Mouse (Mus musculus) frontal cortex, postnatal 25 days (tissue): ENCODE data around the gene Slc11a1.
"Not testable (repeated sequence)": the region's sequence is repeated elsewhere in the genome, so short reads cannot be mapped to it uniquely, and the experiment has no call there.

Source experiments
- DNase-seq, 2 experiments: peaks; one replicate each; pipeline ENCODE4 v3.0.0; 2022; ENCODE audit warnings: low spot score in 2 of 2

The Slc11a1 gene

GRCm38 (mm10) chr1:74387386-74387988, 12.5 kb downstream of the Slc11a1 start:
- DNase-seq = no peak

GRCm38 (mm10) chr1:74388398-74388920, 13.5 kb downstream of the Slc11a1 start:
- DNase-seq = no peak

- no peak for DNase-seq
These were observed 14.9 kb downstream of the Slc11a1 start for GRCm38 (mm10) chr1:74389831-74390286.

- DNase-seq = no peak
These were observed 15.4 kb downstream of the Slc11a1 start for GRCm38 (mm10) chr1:74390287-74390906.

- DNase-seq = peak; percentile 91 to 92
These were observed 16.1 kb downstream of the Slc11a1 start, which contains the start of gene Ctdsp1 for GRCm38 (mm10) chr1:74390924-74391748. Gene Ctdsp1 (plus strand): TSS chr1:74391509.

- DNase-seq = no peak
These were observed 16.9 kb downstream of the Slc11a1 start for GRCm38 (mm10) chr1:74391844-74392441.

- no peak for DNase-seq
These were observed 17.5 kb downstream of the Slc11a1 start for GRCm38 (mm10) chr1:74392446-74392994.

- no peak for DNase-seq
These were observed 18.0 kb downstream of the Slc11a1 start for GRCm38 (mm10) chr1:74393010-74393409.

GRCm38 (mm10) chr1:74393697-74394096, 18.7 kb downstream of the Slc11a1 start:
- DNase-seq = no peak

GRCm38 (mm10) chr1:74394311-74394710, 19.3 kb downstream of the Slc11a1 start:
- no peak for DNase-seq

GRCm38 (mm10) chr1:74394858-74395257, 19.9 kb downstream of the Slc11a1 start:
- DNase-seq = no peak

- DNase-seq = no peak
These were observed 20.3 kb downstream of the Slc11a1 start for GRCm38 (mm10) chr1:74395290-74395689.

GRCm38 (mm10) chr1:74396456-74397222, 21.6 kb downstream of the Slc11a1 start:
- not testable (repeated sequence) for DNase-seq

- DNase-seq = peak; percentile 81 to 84
These were observed 22.4 kb downstream of the Slc11a1 start for GRCm38 (mm10) chr1:74397268-74397918.

- peak; percentile 38 to 41 for DNase-seq
These were observed 23.0 kb downstream of the Slc11a1 start for GRCm38 (mm10) chr1:74397919-74398451.

- no peak for DNase-seq
These were observed 25.5 kb downstream of the Slc11a1 start for GRCm38 (mm10) chr1:74400531-74400930.

GRCm38 (mm10) chr1:74401015-74401702, 26.2 kb downstream of the Slc11a1 start:
- no peak for DNase-seq

- DNase-seq = no peak
These were observed 29.2 kb downstream of the Slc11a1 start for GRCm38 (mm10) chr1:74404206-74404605.
